Mouse (Mus musculus) erythroblast, adult 5-6 weeks (primary cell): ENCODE results near the gene Acat2. TPM values are rescaled to one million over a fixed set of nuclear protein-coding genes. Genes with fewer than 3 reads are reported as not detected.
"Not testable (repeated sequence)": the region's sequence is repeated elsewhere in the genome, so short reads cannot be mapped to it uniquely, and the experiment has no call there.

ENCODE experiments used
- ATAC-seq: replicated peaks from 2 replicates; pipeline ENCODE4 v1.8.0; 2016; ENCODE audit warnings: moderate number of reproducible peaks, mild to moderate bottlenecking, moderate TSS enrichment, inconsistent platforms; ENCODE audit not compliant: poor library complexity, low FRiP score, severe bottlenecking
- total RNA-seq, 2 experiments: library from RNA; stranded (forward) in 1 of 2; stranded (reverse) in 1 of 2; fragments of 150-400 nt in 1 of 2; fragments of 200-764, 138-1000 nt in 1 of 2; gene quantifications; 2 replicates each; pipeline versions ENCODE4 v1.2.3 to v1.2.4; 2015 to 2017; ENCODE audit warnings: low replicate concordance in 2 of 2

Acat2 gene
- total RNA-seq, 2 experiments from 2014 or later: 3.1 to 5.2 TPM

DNA sequence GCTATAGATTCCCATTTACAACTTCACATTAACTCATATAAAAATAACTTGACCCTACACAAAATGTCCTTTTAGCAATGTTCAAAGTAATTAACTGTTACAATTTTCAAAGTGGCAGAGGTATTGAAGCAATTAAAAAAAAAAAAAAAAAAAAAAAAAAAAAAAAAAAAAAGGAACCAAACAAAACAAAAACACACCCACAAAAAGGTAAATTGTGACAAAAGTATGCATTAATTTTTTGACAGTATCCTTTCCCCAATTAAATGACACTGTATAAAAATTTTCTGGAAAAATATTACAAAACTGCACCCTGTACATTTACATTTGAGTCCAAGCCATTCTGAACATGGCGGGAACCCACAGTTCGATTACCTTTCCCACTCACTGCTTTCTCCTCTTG, 6.6 kb upstream of the Acat2 start:
- ATAC-seq: no peak

DNA sequence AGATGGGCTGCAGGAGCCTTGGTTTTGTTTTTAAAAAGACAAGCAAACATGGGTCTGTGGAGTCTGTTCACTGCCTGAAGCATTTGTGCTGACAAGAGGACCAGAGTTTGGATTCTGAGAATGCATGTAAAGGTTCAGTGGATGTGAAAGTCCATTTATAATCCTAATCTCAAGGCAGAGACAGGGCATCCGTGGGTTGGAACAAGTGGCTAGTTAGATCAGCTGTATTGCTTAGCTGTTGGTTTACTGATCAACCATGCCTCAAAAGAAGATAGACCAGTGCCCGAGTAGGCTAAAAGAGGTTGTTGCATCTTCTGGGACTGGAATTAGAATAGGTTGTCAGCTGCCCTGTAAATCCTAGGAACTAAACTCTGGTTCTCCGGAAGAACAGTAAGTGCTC, 2.9 kb upstream of the Acat2 start:
- ATAC-seq: no peak

GRCm38 (mm10) chr17:12959377-12959776, 1.2 kb downstream of the Acat2 start:
- ATAC-seq: not testable (repeated sequence)

GRCm38 (mm10) chr17:12956664-12957063, 3.9 kb downstream of the Acat2 start:
- ATAC-seq: no peak

GRCm38 (mm10) chr17:12949669-12950068, 10.9 kb downstream of the Acat2 start:
- ATAC-seq: no peak

DNA sequence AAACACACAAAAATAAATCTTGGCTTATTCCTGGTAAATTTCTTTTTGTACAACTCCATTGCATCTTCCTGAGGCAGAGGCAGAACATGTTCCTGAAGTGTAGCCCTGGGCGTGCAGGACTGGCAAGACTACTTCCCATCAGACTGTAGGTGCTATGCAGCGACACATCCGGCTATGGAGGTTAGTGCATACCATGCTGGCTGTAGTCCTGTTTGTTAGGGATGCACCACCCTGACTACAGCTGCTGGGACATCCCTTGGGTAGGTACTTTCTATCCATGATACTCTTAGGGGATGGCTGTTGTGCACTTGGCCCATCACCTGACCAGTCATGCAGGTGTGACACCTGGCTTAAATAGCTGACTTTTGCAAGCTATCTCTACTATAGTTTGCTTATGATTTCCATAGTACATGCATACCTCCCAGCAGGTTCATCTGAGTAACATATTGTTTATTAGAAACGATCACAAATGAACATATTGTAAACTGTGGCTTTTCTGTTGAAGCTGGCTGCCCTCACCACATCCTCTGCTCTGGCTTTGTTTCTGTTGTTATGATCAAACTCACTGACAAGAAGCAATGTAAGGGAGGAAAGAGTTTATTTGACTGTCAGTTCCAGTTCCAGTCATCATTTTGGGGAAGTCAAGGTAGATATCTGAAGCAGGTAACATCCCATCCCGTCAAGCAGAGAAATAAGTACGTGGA, 17.9 kb downstream of the Acat2 start:
- no peak for ATAC-seq

DNA sequence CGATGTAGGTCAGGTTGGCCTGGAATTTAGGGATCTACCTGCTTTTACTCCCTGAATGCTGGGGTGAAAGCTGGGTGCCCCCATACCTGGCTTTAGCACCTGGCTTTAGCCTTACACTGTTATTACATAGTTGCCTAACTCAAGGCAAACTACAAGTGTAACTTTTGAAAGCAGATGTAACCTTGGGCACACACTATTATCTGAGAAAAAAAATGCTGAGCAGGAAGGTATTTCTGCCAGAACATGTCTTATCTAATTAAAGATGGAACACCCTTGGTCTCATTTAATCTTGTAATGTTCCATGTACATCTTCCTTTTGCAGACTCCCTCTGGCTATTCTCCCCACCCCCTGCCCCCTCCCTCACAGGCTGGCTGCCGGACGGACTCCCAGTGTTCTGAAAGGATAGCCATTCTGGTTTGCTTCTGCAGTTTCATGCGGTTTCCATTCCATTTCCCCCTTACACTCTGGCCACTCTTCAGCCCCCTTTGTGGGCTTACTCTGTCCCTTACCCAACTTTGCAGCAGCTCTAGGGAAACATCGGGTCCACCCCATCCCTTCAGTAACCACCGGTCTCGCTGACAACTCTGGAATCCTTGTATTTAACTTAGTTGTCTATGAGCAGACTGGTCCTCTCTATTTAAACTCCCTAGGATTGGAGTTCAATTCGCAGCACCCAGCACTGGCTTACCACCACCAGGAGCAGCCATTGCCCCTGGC, 18.8 kb downstream of the Acat2 start:
- no peak for ATAC-seq

DNA sequence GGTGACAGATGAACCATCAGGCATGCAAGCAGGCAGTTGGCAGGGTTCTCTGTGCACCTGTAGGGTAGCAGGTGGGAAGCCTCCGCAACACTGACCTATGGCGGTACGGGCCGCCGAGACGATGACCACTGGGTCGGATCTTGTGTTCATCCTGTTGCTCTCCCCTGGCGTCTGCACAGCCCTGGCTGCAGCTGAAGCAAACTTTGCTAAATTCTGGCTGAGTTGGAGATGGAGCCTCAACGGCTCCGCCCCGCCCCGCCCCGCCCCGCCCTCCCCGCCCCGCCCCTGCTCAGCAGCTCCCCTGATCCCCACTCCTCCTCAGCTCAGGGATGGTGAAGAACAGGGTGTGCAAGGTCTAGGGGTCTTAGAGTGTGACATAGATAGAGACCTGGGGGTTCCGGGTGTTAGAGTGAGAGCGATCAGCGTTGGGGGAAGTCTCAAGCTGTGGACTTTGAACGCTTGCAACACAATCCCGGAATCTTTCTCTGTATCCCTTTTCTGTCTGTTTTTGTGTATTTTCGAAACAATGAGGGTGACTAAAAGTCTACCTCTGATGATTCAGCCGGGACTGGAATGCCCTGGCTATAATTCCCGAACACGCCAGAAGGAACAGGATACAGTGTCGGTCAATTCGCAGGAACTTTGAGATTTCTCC, 20.3 kb downstream of the Acat2 start, which contains the start of gene Acat3:
Acat3 (minus strand) TSS at position 450 of the 655 bp plus-strand sequence.
- peak; percentile 70 for ATAC-seq

DNA sequence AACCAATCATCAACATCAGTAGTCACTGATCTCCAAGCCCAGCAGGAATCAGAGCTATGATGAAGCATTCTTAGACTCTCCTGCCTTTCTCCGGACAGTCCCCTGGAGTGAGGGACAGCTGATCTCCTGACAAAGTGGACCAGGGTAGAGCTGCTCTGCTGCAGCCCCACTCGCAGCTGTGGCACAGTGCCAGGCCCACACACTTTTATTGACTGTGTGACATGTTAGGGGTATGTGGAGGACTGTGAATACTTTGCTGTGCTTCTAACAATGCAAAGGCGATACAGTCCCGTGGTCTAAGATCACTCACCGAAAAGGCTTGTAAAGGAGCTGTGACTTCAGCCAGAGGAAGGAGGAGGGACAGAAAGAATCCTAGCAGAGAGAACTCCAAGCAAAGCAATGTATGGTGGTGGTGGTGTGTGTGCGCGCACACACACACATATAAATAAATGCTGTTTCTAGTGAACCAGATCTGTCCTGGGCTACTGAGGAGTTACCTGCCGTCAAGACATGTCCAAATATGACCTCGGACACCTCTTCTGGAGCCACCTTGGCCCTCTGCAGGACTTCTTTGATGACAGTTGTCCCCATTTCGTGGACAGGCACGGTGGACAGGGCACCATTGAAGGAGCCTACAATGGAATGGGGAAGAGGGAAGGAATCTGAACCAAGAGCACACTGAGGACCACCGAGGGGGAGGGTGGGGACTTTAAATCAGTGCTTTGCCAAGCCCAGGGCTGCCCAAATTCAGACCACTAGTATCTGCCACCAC, 21.0 kb downstream of the Acat2 start:
- ATAC-seq: peak; percentile 62

DNA sequence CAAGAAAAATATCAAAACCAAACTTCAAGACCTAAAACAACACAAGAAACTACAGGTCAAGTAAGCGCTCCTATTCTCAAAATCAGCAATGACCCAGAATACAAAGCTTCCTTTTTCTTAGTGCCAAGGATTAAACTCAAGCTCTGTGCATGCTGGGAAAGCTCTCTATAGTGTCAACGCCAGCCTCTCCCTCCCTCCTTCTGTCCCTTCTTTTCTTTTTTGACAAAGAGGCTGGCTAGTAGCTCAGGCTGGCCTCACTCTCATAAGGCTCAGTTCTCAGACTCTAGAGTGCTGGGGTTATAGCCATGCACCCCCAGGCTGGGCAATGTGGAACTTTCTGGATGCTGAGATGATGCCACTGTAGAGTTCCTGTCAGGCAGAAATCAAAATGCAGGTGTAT, 22.5 kb downstream of the Acat2 start:
- ATAC-seq: no peak

DNA sequence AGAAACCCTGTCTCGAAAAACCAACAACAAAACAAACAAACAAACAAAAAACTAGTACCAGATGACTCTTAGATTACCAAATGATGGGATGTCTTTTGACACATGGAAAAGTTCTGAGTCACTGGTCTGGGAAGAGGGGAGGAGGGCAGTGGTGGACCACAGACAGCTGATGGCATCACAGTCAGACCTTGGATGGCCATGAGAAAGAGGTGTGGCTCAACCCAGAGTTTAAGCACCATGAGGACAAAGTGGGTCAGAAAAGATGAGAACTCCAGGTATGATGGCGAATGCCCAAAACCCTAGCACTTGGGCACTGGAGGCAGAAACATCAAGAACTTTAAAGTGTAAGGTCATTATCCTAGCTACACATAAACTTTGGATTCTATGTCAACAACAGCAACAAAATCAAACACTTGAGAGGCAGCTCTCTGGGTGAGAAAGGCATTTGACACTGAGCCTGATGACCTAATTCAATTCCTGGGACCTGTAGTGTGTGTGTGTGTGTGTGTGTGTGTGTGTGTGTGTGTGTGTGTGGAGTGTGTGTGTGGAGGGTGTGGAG, 23.1 kb downstream of the Acat2 start:
- ATAC-seq: no peak

DNA sequence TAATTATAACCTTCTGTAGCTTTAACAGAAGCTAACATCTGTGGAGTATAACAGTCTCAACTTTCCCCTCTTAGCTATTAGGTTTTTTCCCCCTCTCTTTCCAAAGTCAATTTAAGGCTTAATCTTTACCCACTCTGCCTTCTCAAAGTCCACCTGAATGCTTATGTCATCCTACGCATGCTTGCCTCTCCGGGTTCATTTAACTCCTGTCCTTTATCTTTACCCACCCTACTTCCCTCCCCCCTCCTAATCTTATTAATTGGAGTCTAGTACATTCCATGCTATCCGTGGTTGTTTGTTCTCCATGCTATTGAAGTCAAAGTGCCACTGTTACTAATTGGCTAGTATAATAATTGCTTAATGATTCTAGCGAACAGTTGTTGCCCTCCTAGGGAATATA, 24.8 kb downstream of the Acat2 start:
- ATAC-seq: no peak

DNA sequence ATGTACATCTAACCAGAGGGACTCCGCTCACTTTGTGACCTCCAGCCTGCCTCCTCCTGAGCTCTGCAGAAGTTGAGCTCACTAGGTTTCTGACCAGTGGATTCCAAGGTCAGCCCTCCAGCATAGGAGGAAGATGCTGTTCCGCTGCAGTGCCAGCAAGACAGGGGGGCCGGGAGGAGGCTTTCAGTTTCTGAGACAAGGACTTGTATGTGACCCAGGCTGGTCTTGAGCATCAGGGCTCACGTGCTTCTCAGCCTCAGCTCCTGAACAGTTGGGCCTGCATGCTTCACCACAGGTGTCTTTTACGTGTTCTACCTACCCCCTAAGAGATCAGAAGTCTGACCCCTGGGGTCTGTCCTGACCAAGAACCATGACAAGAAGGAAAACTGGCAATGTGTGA, 29.0 kb downstream of the Acat2 start:
- ATAC-seq: not testable (repeated sequence)

DNA sequence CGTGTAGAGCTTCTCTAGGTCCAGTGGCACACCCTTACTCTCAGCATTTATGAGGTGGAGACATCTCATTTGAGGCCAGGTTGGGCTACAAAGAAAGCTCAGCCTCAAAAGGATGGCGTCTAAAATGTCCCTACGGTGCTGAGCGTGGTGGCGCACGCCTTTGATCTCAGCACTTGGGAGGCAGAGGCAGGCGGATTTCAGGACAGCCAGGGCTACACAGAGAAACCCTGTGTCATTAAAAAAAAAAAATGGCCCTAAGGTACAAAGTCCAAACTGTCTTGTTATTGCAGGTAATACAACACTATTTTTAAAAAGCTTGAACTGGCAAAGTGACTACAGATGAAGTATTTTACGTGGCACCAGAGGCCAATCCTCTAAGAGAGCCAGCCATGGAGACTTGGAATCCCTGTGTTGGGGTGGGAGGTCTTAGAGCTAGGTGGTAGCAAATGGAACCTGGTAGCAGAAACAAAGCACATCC, 34.8 kb downstream of the Acat2 start:
- no peak for ATAC-seq

GRCm38 (mm10) chr17:12925001-12925400, 35.5 kb downstream of the Acat2 start:
- ATAC-seq: no peak

DNA sequence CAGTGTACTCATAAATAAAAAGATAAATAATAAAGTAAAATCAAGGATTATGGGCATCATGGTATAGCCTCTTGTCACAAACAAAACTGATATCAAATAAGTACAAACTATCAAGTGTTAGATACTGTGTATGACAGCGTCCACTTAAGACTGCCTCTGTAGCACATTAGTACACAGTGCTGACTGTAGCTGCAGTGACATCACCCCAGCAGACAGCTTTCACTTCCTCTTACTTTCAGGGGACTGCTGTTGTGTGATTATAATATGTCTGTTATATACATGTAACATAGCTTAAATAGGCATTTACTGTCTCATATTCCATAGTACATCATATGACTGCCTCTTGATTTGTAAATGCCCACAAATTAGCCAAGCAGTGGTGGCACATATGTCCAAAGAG, 39.5 kb downstream of the Acat2 start:
- ATAC-seq: no peak

- peak; percentile 59 for ATAC-seq
These were observed 43.8 kb downstream of the Acat2 start for GRCm38 (mm10) chr17:12916588-12917380.

DNA sequence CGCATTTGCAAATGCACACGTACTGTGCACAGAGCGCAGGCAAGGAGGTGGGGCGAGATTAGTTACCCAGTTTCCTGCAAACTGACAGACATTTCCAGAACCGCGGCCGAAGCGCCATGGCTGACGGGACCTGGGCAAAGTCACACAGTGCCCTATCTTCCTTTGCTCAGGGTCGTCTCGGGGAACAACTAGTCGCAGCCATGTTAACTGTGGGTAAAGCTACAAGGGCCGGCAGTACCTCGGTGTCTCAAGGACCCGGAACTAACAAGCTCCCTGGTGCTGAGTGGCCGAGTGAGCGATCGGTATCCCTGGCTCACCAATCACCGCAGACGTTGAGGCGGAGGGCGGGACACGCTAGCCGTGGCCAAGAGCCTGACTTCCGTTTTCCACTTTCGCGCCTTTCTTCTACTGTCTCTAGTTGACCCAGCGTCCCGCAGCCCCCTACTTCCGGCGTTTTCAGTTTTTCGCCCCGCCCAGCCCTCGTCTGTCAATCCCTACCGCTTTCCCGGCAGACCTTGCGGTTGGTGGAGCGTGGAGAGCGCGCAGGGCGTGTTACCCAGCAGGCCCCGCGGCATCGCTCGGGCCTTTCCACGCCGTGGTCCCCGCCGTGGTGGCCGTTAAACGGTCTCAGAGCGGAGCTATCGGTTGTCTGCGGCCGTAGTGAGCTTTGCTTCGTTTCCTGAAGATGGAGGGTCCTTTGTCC, 44.5 kb downstream of the Acat2 start, which contains the start of gene Mrpl18:
Mrpl18 (minus strand) TSS at position 465 of the 703 bp plus-strand sequence.
- ATAC-seq: peak; percentile 96
